Mouse (Mus musculus): ENCODE results near the gene Disp2. TPM values are rescaled to one million over a fixed set of nuclear protein-coding genes. Genes with fewer than 3 reads are reported as not detected.
A peak's percentile ranks its signal among the peaks of the same experiment; 100 is the strongest.

Disp2 gene
- polyA plus RNA-seq, 1 experiment from 2014 or later = 50.4 TPM

GRCm38 (mm10) chr2:118752792-118753108 is 26.8 kb upstream of the Disp2 start:
- no peak overlapping the region for H3K9ac ChIP-seq (replicated peaks; ENCODE audit: low read length)
- H3K9me3 ChIP-seq (ENCODE audit: control insufficient read depth, low read length) = no peaks in the 10 kb centered on the region
- H3K4me1 ChIP-seq (ENCODE audit: control insufficient read depth, insufficient read depth, low read length) = peaks cover 23% of the 10 kb centered on the region
- WGBS = 89% methylated on average over 4 of the region's 4 CpGs
- ATAC-seq (ENCODE audit: low FRiP score, low TSS enrichment) (no peak), DNase-seq (no peak)
- no peak overlapping the region for H3K4me3 ChIP-seq (replicated peaks; ENCODE audit: low read depth, low read length)
- no peak overlapping the region for H3K27ac ChIP-seq (replicated peaks; ENCODE audit: low read depth, low read length)
- no peak overlapping the region for H3K4me2 ChIP-seq (ENCODE audit: low read length)
- no peaks in the 10 kb centered on the region for H3K36me3 ChIP-seq (ENCODE audit: control insufficient read depth, insufficient read depth, low read length)
- no peaks in the 10 kb centered on the region for H3K27me3 ChIP-seq (ENCODE audit: control insufficient read depth, insufficient read depth, low read length)

- Histone ChIP-seq H3K4me2 (ENCODE audit: low read length) (no peak overlapping the region), H3K27me3 (ENCODE audit: control insufficient read depth, insufficient read depth, low read length) (no peaks in the 10 kb centered on the region)
These were observed 25.4 kb upstream of the Disp2 start for GRCm38 (mm10) chr2:118754143-118754542.

GRCm38 (mm10) chr2:118755407-118755806 is 24.1 kb upstream of the Disp2 start:
- DNase-seq (no peak), ATAC-seq (ENCODE audit: low FRiP score, low TSS enrichment) (no peak)
- no peak overlapping the region for H3K27ac ChIP-seq (replicated peaks; ENCODE audit: low read depth, low read length)
- H3K4me3 ChIP-seq (replicated peaks; ENCODE audit: low read depth, low read length) = no peak overlapping the region
- WGBS = 81% methylated on average over 6 of the region's 6 CpGs
- no peak overlapping the region for H3K9ac ChIP-seq (replicated peaks; ENCODE audit: low read length)
- H3K4me1 ChIP-seq (ENCODE audit: control insufficient read depth, insufficient read depth, low read length) = no peaks in the 10 kb centered on the region; the same call in 1 of the 2 replicates
- H3K9me3 ChIP-seq (ENCODE audit: control insufficient read depth, low read length) = no peaks in the 10 kb centered on the region
- H3K36me3 ChIP-seq (ENCODE audit: control insufficient read depth, insufficient read depth, low read length) = no peaks in the 10 kb centered on the region
- H3K27me3 ChIP-seq (ENCODE audit: control insufficient read depth, insufficient read depth, low read length) = no peaks in the 10 kb centered on the region
- H3K4me2 ChIP-seq (ENCODE audit: low read length) = no peak overlapping the region

More at GRCm38 (mm10) chr2:118754143-118754542, 25.4 kb upstream of the Disp2 start:
- no peak for ATAC-seq (ENCODE audit: low FRiP score, low TSS enrichment)
- DNase-seq = no peak
- no peaks in the 10 kb centered on the region for H3K9me3 ChIP-seq (ENCODE audit: control insufficient read depth, low read length)
- 94% methylated on average over 5 of the region's 5 CpGs for WGBS
- H3K27ac ChIP-seq (replicated peaks; ENCODE audit: low read depth, low read length) = no peak overlapping the region
- H3K9ac ChIP-seq (replicated peaks; ENCODE audit: low read length) = no peak overlapping the region
- no peak overlapping the region for H3K4me3 ChIP-seq (replicated peaks; ENCODE audit: low read depth, low read length)
- no peaks in the 10 kb centered on the region for H3K36me3 ChIP-seq (ENCODE audit: control insufficient read depth, insufficient read depth, low read length)
- peaks cover 10% of the 10 kb centered on the region for H3K4me1 ChIP-seq (ENCODE audit: control insufficient read depth, insufficient read depth, low read length)

GRCm38 (mm10) chr2:118756103-118756502 is 23.4 kb upstream of the Disp2 start:
- H3K9ac ChIP-seq (replicated peaks; ENCODE audit: low read length) = no peak overlapping the region
- no peak overlapping the region for H3K4me2 ChIP-seq (ENCODE audit: low read length)
- H3K9me3 ChIP-seq (ENCODE audit: control insufficient read depth, low read length) = no peaks in the 10 kb centered on the region
- H3K4me1 ChIP-seq (ENCODE audit: control insufficient read depth, insufficient read depth, low read length) = peaks cover 3% of the 10 kb centered on the region
- H3K4me3 ChIP-seq (replicated peaks; ENCODE audit: low read depth, low read length) = no peak overlapping the region
- no peak for DNase-seq
- WGBS = 85% methylated on average over 4 of the region's 4 CpGs
- H3K27ac ChIP-seq (replicated peaks; ENCODE audit: low read depth, low read length) = no peak overlapping the region
- no peaks in the 10 kb centered on the region for H3K36me3 ChIP-seq (ENCODE audit: control insufficient read depth, insufficient read depth, low read length)
- no peak for ATAC-seq (ENCODE audit: low FRiP score, low TSS enrichment)
- no peaks in the 10 kb centered on the region for H3K27me3 ChIP-seq (ENCODE audit: control insufficient read depth, insufficient read depth, low read length)

GRCm38 (mm10) chr2:118759828-118760227 is 19.7 kb upstream of the Disp2 start:
- DNase-seq (peak; percentile 88), ATAC-seq (ENCODE audit: low FRiP score, low TSS enrichment) (peak; percentile 51; the same call in 1 of the 2 replicates)
- Histone ChIP-seq H3K36me3 (ENCODE audit: control insufficient read depth, insufficient read depth, low read length) (no peaks in the 10 kb centered on the region), H3K27me3 (ENCODE audit: control insufficient read depth, insufficient read depth, low read length) (no peaks in the 10 kb centered on the region), H3K4me1 (ENCODE audit: control insufficient read depth, insufficient read depth, low read length) (peaks cover 26% of the 10 kb centered on the region), H3K4me2 (ENCODE audit: low read length) (peak overlapping the region; percentile 29), H3K4me3 (replicated peaks; ENCODE audit: low read depth, low read length) (no peak overlapping the region), H3K9me3 (ENCODE audit: control insufficient read depth, low read length) (no peaks in the 10 kb centered on the region), H3K9ac (replicated peaks; ENCODE audit: low read length) (no peak overlapping the region; the same call in 1 of the 2 replicates), H3K27ac (replicated peaks; ENCODE audit: low read depth, low read length) (no peak overlapping the region)
- WGBS = 9% methylated on average over 8 of the region's 8 CpGs

- H3K36me3 ChIP-seq (ENCODE audit: control insufficient read depth, insufficient read depth, low read length) = no peaks in the 10 kb centered on the region
- no peak overlapping the region for H3K27ac ChIP-seq (replicated peaks; ENCODE audit: low read depth, low read length)
- no peaks in the 10 kb centered on the region for H3K9me3 ChIP-seq (ENCODE audit: control insufficient read depth, low read length)
- ATAC-seq (ENCODE audit: low FRiP score, low TSS enrichment) (no peak), DNase-seq (no peak)
- H3K4me2 ChIP-seq (ENCODE audit: low read length) = no peak overlapping the region
- H3K27me3 ChIP-seq (ENCODE audit: control insufficient read depth, insufficient read depth, low read length) = no peaks in the 10 kb centered on the region
- H3K4me1 ChIP-seq (ENCODE audit: control insufficient read depth, insufficient read depth, low read length) = peaks cover 26% of the 10 kb centered on the region
- H3K9ac ChIP-seq (replicated peaks; ENCODE audit: low read length) = no peak overlapping the region
- H3K4me3 ChIP-seq (replicated peaks; ENCODE audit: low read depth, low read length) = no peak overlapping the region
- WGBS = 92% methylated on average over 11 of the region's 11 CpGs
These were observed 19.1 kb upstream of the Disp2 start for GRCm38 (mm10) chr2:118760311-118761025.

GRCm38 (mm10) chr2:118761358-118761757 is 18.2 kb upstream of the Disp2 start:
- Histone ChIP-seq H3K27ac (replicated peaks; ENCODE audit: low read depth, low read length) (peak overlapping the region; percentile 95), H3K9me3 (ENCODE audit: control insufficient read depth, low read length) (no peaks in the 10 kb centered on the region), H3K36me3 (ENCODE audit: control insufficient read depth, insufficient read depth, low read length) (no peaks in the 10 kb centered on the region), H3K27me3 (ENCODE audit: control insufficient read depth, insufficient read depth, low read length) (no peaks in the 10 kb centered on the region), H3K9ac (replicated peaks; ENCODE audit: low read length) (peak overlapping the region; percentile 36; the same call in 1 of the 2 replicates), H3K4me2 (ENCODE audit: low read length) (peak overlapping the region; percentile 47), H3K4me1 (ENCODE audit: control insufficient read depth, insufficient read depth, low read length) (peaks cover 26% of the 10 kb centered on the region), H3K4me3 (replicated peaks; ENCODE audit: low read depth, low read length) (no peak overlapping the region)
- DNase-seq (no peak), ATAC-seq (ENCODE audit: low FRiP score, low TSS enrichment) (no peak)
- 81% methylated on average over 12 of the region's 12 CpGs for WGBS

- 3% methylated on average over 29 of the region's 29 CpGs for WGBS
- Histone ChIP-seq H3K27me3 (ENCODE audit: control insufficient read depth, insufficient read depth, low read length) (no peaks in the 10 kb centered on the region), H3K4me1 (ENCODE audit: control insufficient read depth, insufficient read depth, low read length) (peaks cover 26% of the 10 kb centered on the region), H3K4me3 (replicated peaks; ENCODE audit: low read depth, low read length) (peak within 1 kb of the TSS; percentile 15; the same call in 1 of the 2 replicates), H3K27ac (replicated peaks; ENCODE audit: low read depth, low read length) (peak within 1 kb of the TSS; percentile 95), H3K36me3 (ENCODE audit: control insufficient read depth, insufficient read depth, low read length) (no peaks in the 10 kb centered on the region), H3K9ac (replicated peaks; ENCODE audit: low read length) (peak within 1 kb of the TSS; percentile 36), H3K9me3 (ENCODE audit: control insufficient read depth, low read length) (no peaks in the 10 kb centered on the region), H3K4me2 (ENCODE audit: low read length) (peak within 1 kb of the TSS; percentile 47)
- peak; percentile 75 for ATAC-seq (ENCODE audit: low FRiP score, low TSS enrichment)
- peak; percentile 87 for DNase-seq
These were observed 17.4 kb upstream of the Disp2 start, which contains the start of gene Ccdc9b for GRCm38 (mm10) chr2:118761906-118762783. Gene Ccdc9b (minus strand): TSS chr2:118762661.

All from midbrain, embryonic 14.5 days (tissue).